Mouse (Mus musculus): ENCODE results near the gene Slc35g1.
"Not testable (repeated sequence)": the region's sequence is repeated elsewhere in the genome, so short reads cannot be mapped to it uniquely, and the experiment has no call there.

Slc35g1 gene

DNA sequence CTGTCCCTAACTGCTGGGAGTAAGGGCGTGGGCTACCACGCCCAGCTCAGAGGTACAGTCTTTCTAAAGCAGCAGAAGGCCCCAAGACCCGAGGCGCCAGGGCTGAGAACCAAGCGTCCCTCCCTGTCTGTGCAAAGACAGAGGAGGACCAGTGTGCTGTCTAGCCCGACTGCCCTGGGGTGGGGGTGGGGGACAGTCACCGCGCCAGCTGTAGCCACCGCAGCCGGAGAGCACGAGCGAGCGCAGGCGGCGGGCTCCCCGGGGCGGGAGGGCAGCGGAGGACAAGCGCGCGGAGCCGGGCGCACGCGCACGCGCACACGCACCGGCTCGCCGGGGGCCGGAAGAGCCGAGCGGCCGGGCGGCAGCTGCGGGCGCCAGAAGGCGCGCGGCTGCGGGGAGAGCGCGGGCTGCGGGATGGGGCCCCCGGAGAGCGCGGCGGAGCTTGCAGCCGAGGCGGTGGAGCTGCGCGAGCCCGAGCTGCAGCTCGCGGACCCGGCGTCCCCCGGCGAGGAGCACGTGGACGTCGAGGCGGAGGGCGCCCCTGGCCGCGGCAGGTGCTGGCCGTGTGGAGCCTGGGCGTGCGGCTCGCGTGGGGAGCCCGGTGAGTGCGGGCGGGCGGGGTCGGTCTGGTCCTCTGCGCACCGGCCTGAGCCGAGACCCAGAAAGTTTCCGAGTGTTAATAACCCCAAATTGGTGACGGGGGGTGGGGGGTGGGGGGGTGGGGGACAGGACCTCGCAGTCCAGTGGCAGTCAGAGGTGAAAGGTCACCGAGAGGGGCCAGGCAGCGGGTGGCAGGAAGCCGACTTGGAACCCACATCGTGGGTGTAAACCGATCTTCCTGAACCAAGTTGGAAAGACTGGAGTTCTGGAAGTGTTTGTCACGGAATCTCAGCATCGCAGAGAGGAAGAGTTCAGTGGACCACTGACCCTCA is at the start of gene Slc35g1:
Gene Slc35g1 (plus strand): TSS at position 280 of the 932 bp plus-strand sequence.
- peak; percentile 11 to 50 for DNase-seq (ENCODE audit: low spot score in 2 of 2)

DNA sequence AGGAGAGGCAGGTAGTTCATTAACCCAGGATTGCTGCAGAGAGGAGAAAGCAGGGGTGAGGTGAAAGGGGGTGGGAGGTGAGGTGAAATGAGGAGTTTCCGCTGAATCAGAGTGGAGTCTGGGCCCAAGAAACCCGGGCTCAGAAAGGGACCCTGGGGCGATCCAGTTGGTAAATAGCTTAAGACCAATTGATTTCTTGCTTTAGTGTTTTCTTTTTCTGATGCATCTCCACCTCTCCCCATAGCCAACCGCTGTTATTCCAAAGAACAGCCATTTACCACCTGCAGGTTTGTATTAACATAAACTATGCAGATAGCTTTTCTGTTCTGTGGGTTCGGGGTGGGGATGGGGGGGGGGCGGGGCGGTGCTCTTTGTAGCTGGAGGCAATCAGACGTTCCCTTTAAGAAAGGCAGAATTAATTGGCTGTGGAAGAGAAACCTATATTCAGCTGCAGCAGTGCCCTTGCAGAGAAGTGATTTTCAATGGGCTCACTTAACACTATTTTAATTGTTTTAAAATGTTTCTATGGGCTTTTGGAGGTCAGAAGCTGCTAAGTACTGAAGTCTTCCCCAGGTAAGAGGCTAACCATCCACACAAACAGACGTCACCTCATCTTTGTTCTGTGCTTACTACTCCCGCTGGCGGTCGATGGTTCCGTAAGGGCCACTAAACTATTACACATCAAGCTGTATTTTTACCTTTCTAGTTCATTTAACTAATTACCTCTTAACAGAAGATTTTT is 47.3 kb upstream of the Slc35g1 start:
- DNase-seq (ENCODE audit: low spot score in 2 of 2): no peak

DNA sequence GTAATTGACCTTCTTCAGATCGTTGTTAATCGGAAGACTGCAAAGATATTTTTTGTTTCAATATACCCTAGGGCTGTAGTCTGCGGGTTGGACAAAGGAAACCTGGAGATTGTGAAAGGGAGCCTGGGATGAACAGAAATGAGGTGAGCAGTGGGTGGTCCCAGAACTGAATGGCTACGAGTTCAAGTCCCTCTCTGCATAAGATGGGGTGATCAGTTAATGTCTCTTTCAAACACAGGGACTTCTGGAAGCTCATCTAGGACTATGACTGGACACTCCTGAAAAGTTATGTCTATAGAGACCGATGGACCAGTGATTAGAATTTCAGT is 46.8 kb upstream of the Slc35g1 start:
- no peak for DNase-seq (ENCODE audit: low spot score in 2 of 2)

DNA sequence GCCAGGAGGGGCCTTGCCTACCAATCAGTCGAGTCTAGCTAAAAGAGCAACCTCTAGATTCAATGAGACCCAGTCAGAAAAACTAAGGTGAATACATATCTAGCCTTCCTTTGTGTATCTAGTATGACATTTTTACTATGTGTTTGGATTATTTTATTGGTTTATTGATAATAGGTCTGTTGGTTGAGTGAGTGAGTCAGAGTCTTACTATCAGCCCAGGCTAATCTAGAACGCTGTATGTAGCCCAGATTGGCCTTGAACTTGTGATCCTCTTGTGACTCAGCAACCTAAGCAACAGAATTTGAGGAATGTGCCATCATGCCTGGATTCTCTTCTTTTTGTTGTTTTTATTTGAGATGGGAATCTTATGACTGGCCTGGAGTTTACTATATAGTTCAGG is 44.6 kb upstream of the Slc35g1 start:
- DNase-seq (ENCODE audit: low spot score in 2 of 2): no peak

DNA sequence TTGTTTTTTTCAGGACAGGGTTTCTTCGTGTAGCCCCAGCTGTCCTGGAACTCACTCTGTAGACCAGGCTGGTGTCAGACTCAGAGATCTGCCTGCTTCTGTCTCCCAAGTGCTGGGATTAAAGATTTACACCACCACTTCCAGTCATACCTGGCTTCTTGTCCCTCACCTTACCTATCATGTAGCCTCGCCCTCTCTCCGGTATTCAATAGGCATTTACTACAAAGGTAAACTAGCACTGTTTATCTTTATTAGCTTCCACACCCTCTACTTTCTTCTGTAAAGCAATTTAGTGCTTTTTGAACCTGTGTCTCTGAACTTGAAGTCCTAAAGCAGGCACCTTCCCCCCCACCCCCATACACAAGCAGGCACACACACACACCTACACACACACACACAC is 44.1 kb upstream of the Slc35g1 start:
- no peak for DNase-seq (ENCODE audit: low spot score in 2 of 2)

DNA sequence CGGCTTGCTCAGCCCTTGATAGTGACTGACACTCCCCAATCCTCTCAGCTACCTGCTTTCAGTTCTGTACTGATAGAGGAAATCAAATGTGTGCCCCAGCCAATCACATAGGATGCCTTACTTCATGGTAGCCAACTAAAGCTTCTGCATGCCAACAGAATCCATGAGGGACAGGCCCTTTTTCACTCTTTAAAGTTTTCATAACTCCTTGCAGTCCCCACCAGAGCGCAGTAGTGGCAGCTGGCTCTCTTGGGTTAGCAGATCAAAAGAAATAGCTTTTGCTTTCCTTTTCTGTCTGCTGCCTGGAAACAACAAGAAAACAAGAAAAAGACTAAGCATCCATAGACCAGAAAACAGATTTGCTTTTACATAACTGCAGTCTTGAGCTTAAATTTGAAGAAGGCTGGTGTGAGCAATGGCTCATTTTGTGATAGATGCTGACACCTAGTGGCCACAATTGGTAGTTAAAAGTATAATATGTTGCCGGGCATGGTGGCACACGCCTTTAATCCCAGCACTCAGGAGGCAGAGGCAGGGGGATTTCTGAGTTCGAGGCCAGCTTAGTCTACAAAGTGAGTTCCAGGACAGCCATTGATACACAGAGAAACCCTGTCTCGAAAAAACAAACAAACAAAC is 43.2 kb upstream of the Slc35g1 start:
- peak in 1 of 2 experiments; percentile 39 for DNase-seq (ENCODE audit: low spot score in 2 of 2)

DNA sequence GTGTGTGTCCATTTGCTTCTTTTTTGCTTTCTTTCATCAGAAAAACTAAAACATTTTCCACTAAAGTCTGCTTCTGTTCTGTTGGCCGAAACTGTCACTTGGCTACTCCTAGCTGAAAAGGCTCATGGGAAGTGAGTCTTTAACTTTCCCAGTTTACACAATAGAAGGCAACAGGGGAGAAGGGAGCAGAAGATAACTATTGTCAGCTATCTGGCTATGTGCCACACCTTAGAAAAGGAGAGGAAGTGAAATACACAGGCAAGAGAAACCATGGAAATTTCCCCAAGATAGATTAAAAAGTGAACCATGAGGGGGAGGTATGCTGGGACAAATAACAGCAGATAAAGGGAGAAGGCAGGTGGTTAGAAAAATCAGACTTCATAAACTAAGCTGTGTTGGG is 41.5 kb upstream of the Slc35g1 start:
- DNase-seq (ENCODE audit: low spot score in 2 of 2): no peak

DNA sequence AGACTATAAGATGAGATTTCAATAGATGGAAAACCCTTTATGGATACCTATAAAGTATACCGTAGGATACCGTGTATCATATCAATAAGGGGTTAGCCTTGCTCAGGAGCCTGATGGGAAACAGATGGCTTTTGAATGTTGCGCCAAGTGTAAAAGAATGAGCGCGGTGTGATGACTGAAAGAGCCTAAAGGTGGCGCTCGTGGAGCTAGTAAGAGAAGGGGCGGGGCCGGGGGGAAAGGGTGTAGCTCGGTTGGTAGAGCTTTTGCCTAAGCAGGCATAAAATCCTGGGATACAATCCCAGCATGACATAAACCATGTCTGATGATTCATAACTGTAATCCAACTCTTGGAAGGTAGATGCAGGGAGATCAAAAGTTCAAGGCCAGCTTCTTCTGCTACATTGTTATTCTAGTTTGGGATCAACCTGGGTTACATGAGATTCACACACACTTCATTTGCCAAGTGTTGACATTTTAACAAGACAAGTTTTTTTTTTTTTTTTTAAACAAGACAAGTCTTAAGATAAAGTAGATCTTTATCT is 40.9 kb upstream of the Slc35g1 start:
- no peak for DNase-seq (ENCODE audit: low spot score in 2 of 2)

DNA sequence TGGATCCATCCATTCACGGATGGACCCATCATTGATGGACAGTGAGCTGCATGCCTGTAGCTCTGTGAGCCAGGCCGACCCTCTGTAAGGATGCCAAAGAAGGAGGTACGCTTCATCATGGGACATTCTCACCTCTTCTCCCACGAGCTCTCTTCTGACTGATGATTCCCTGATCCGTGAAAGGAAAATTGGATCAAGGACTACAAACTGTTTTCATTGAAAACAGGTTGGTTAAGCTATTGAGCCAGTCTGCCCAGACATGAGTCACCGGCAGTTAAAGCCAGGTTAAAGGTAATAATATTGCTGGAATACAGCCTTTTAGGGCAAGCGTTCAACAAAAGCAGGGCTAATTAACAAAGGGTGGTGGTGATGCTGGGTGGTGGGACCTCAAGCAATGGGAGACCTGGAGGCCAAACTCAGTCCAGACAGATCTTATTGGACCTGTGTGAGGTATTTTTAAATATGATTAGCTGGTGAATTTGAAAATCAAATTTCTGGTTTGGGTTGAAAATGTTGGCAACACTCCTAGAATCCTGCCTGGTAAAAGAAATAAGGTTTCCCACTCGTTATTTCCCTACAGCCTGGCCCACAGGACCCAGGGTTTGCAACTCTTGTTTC is 39.5 kb upstream of the Slc35g1 start:
- no peak for DNase-seq (ENCODE audit: low spot score in 2 of 2)

DNA sequence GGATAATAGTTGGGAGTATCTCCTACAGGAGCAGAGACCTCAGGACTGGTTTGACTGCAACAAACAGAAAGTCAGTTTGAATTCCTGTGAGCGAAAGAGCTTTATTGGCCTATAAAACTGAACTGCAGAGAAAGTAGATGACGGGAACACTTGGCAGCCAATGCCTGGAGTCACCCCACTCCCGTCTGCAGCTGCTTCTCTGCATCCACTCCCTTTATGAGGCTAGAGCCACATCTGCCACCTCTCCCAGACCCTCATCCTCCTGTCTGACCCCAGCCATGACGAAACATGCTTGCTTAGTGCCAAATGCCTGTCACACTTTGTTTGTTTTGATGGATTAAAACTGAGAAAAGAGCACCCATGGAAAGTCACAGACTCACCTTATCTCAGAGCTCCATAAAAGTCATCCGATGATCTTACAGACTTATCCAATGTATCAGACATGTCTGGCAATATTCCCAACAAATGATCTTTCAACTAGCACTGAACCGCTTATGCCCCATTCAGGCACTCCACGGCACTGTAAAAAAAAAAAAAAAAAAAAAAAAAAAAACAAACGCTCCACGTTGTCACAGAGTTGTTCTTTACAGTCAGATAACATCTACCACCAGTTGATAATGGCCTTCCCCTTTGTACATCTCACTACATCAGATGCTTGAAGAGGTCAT is 37.7 kb upstream of the Slc35g1 start:
- no peak for DNase-seq (ENCODE audit: low spot score in 2 of 2)

DNA sequence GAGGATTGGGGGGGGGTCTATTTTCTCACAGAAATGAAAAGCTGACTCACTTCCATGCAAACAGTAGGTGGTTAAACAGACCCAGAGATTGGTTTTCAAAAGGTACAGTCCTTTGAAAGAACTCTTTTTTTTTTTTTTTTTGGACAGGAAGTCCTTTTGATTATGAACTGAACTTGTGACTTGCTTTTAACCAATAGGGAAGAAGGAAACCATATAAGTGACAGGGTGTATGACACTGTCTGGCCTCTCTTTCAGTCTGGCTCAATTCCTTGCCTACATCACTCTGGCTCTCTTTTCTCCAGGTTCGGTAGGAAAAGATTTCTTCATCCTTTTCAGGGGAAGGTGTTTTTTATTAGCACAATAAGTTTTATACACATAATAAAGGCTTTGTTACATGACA is 36.5 kb upstream of the Slc35g1 start:
- no peak for DNase-seq (ENCODE audit: low spot score in 2 of 2)

DNA sequence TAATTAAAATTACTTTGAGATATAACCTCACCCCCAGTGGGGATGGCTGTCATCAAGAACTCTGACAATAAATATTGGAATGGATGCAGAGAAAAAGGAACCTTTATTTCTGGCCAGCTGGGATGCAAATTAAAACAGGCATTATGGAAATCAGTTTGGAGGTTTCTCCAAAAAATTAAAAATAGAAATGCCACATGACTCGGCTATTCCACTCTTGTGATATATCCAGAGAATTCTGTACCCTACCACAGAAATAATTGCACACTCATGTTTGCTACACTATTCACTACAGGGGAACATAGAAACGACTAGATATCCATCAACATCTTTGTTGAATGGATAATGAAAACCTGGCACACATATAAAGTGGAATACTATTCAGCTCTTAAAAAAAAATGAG is 33.9 kb upstream of the Slc35g1 start:
- DNase-seq (ENCODE audit: low spot score in 2 of 2): no peak

DNA sequence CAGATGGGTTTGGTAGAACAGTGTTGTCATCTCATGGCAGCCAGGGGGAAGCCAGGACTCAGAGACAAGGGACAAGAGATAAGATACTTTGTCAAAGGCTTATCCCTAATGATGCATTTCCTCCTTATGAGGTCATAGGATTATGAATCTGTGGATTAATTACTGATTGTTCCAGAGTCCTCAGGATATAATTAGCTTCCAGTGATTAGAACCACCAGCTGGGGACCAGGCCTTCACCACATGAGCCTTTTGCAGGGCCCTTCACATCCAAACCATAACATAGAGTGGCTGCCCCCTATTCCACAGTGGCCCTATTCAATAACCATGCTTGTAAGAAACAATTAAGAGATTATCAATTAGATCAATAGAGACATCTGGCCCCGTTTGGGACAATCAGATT is 32.4 kb upstream of the Slc35g1 start:
- DNase-seq (ENCODE audit: low spot score in 2 of 2): no peak

DNA sequence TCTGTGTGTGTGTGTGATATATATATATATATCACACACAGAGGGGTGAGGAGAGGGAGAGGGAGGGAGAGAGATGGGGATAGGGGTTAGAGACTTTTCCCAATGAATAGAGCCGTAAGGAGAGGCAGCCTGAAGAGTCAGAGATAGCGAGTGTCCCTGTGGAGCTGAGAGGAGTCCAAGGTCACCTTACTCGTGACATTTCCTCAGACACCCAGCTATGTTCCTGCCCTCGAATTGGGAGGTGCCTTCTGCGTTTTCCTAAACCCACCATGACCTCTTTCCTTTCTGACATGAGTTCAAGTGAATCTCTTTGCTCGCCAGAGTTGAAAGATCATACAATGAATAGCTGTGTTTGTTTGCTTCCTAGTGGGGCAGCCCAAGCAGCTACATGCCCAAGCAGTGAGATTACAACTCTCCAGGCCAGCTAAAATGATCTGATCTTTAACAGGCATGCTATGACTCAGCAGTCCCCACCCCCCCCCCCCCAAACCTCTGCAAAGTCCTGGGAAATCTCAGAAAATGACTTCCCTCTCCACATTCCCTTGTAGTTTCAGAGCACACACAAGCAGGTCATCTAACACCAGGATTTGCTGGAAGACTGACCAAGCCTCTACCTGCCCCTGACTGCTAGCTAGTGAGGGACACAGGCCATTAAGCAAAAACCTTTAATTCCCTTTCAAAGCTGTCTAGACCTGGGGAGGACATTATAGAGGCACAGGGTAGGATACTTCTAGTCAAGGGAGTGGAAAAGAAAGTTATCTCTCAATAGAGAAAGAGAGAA is 31.7 kb upstream of the Slc35g1 start:
- no peak for DNase-seq (ENCODE audit: low spot score in 2 of 2)

DNA sequence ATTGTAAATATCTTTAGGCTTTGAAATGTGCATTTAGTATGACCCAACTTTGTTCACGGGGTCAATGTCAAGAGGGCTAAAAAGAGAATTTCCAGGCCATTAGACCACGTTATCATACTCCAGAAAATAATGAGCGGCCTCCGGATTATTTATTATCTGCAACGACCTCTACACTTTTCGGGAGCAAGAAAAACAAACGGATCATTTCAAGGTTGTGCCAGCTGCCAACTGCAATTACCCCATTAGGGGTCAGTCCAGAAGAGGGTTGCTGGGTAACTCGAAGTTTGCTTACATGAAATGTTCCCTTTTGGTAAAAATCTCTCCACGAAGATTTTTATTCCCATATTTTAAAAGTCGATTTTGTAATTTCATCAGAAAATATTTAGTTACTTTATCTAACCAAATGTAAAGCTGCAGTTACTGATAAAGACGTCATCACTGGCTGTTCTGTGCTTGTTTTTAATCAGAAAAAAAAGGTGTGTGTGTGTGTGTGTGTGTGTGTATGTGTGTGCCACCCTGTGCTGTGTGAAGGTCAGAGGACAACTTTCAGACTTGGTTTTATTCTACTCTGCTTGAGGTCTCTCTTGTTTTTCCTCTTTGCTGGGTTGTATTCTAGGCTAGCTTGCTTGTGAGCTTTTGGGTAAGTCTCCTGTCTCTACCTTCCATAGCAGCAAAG is 30.7 kb upstream of the Slc35g1 start:
- DNase-seq (ENCODE audit: low spot score in 2 of 2): no peak

DNA sequence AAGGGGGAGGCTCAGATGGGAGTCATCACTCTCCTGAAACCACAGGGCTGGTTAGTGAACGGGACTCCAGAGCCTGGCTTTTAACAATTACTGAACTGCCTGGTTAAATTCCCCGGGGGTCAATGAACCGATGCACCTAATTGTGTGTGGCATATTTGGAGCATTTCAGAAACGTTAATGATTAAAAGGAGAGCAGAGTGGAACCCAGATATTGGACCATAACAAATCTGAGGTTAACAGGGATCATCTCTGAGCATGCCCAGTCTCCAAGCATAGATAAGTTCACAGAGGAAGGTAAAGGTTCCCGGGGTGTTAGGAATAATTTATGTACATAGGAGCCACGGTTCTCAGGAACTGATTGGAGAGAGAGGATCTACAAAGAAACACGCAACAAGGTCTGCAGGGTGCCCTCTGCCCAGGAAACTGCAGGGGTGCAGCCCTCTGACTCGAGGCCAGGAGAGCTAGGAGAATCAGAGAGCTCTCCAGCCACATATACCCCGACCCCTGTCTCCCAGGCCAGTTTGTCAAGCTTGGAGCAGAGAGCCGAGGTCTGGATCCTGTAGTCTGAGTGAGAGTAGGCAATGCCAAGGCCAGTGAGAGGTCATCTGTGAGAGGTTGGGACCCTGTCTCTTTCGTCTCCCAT is 23.2 kb upstream of the Slc35g1 start:
- no peak for DNase-seq (ENCODE audit: low spot score in 2 of 2)

DNA sequence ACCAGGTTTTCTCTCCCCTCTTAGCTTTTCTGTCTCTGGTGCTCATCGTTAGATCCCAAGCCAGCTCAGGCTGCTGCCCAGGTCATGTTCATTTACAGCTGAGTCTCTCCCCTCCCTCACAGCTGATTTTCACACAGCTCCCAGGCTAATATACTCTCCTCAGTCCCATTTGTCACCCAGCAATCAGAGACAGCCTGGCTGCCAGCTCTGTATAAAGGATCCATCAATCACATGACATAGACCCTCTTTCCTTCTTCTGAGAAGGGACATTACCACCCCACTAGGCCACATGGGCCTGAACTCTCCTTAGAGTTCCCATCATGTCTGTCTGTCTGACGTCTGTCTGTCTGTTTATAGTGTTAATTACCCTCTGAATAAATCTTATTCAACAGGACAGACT is 22.4 kb upstream of the Slc35g1 start:
- no peak for DNase-seq (ENCODE audit: low spot score in 2 of 2)

DNA sequence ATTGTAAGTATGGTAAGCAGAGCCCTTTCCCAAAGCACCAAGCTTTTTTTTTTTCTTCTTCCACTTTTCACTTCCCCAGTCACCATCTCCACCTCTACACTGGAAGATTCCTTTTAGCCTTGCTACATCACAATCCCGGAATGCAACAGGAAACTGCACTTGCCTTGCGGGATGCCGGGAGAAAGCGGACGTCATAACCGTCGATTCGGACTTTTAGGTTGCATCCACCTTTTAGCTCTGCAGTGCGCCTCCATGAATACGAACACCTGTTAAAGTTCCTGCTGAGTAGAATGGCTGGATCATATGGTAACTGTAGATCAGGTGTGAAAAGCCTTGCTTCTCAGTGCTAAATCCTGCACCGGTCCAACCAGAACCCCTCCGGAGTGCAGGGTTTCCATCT is 12.0 kb upstream of the Slc35g1 start:
- no peak for DNase-seq (ENCODE audit: low spot score in 2 of 2)

DNA sequence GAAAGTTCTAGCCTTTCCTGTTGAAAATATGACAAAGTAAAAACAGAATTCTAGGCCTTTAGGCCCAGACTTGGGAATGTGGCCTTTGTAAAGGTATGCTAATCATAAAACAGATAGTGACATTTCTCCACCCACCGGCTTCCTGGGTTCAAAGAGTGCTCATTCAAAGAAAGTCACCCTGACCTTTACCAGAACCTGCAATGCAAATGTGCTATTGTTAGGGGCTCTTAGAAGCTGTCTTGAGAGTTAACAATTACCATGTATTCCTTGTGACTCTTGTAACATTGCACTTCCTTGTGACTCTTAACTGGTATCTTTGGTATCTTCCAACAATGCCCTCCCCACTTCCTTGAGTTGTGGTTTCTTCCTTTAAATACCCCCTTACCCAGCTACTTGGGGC is 8.8 kb upstream of the Slc35g1 start:
- not testable (repeated sequence) for DNase-seq (ENCODE audit: low spot score in 2 of 2)

DNA sequence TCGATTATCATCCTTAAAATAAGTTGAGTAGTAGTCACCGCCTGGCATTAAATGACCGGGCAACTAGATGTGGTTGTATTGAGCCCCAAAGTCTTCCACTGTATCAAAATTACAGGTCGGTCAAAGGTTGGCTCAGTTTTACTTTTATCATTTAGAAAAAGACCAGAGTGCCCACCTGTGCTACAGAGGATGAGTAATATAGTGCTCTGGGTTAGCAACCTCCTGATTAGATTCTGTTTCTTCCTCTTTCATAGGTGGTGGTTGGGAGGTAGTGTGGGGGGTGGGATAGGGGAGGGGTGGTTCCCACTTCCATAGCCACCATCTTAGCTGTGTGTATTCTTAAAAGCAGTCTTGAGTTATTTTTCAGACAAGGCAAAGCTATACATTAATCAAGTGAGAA is 7.9 kb upstream of the Slc35g1 start:
- DNase-seq (ENCODE audit: low spot score in 2 of 2): no peak
